In the genomic region with DNA sequence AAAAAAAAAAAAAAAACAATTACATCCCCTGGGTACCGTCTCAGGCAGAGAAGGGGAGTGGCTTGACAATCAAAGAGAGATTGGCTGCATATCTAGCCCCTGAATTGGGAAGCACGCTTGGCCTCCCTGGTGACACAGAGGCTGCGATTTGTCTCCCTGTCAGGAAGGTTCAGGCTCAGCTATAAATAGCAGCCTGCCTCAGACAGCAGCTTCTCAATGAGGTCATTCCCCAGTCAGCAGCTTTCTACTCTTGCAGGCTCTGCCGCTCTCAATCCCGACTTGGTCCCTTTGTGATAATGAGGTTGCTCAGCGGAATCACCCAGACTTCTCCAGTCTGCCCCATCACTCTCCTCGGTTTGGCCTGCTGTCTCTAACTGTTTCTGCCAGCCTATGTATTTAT, we compare ENCODE assay signal across 10 mouse cellular contexts. TPM values are rescaled to one million over a fixed set of nuclear protein-coding genes. Genes with fewer than 3 reads are reported as not detected.
DNase-seq lines count a peak whose midpoint lies in the region; ATAC-seq and TF ChIP-seq lines count a peak whose summit lies in the region.
"Had no signal": no experiment of that assay in that cellular context is flagged by ENCODE, and none has a peak within 500 bp of the region (broad histone marks: within the 10 kb centered on the region; RNA-seq: fewer than 3 reads in every experiment).

No protein-coding gene starts in this region.

- no peaks in the 10 kb centered on the region for H3K27me3 ChIP-seq in kidney, adult 2 months (replicated peaks; ENCODE audit: control insufficient read depth, insufficient read depth, low read length)
- peaks cover 19% of the 10 kb centered on the region for H3K27me3 ChIP-seq in Patski
- no peaks in the 10 kb centered on the region for H3K27me3 ChIP-seq in neural tube, embryonic 11.5 days (ENCODE audit: control insufficient read depth, insufficient read depth, low read length)
- 0 out of 2 replicates have a peak, but pooled peaks cover 2% of the 10 kb centered on the region for H3K27me3 ChIP-seq in liver, postnatal 0 days (ENCODE audit: insufficient read depth, low read length)

- no peak for TF ChIP-seq CTCF in kidney, adult 2 months (conservative IDR thresholded peaks at IDR 0.05; ENCODE audit: insufficient read depth, insufficient read length, low read depth, low read length)
- no peak for TF ChIP-seq CTCF in Patski (IDR thresholded peaks at IDR 0.05)
- TF ChIP-seq CTCF in liver, postnatal 0 days (IDR thresholded peaks at IDR 0.05; ENCODE audit: low read depth): no peak

- no peak for TF ChIP-seq POLR2A in kidney, adult 2 months (IDR thresholded peaks at IDR 0.05; ENCODE audit: low read depth, low read length)

- H3K9ac ChIP-seq in neural tube, embryonic 11.5 days (ENCODE audit: low read length): peak overlapping the region; percentile 43
- H3K9ac ChIP-seq in liver, postnatal 0 days (replicated peaks): no peak overlapping the region
- H3K9ac ChIP-seq: embryonic facial prominence, embryonic 15.5 days had no signal

- H3K36me3 ChIP-seq in kidney, adult 2 months (ENCODE audit: control insufficient read depth, insufficient read depth, low read length): no peaks in the 10 kb centered on the region
- no peaks in the 10 kb centered on the region for H3K36me3 ChIP-seq in neural tube, embryonic 11.5 days (ENCODE audit: control insufficient read depth, insufficient read depth, low read length)
- H3K36me3 ChIP-seq in liver, postnatal 0 days (replicated peaks; ENCODE audit: insufficient read depth, low read length): no peaks in the 10 kb centered on the region
- H3K36me3 ChIP-seq: embryonic facial prominence, embryonic 15.5 days had no signal

- TF ChIP-seq EP300 in liver, postnatal 0 days (IDR thresholded peaks at IDR 0.05; ENCODE audit: low read depth): no peak

- intact Hi-C loops in heart, postnatal 25 days (cut with DNase I): no loop called here

- peak; percentile 83 for ATAC-seq in Patski
- peak; percentile 74 for ATAC-seq in neural tube, embryonic 11.5 days (ENCODE audit: insufficient read depth, low FRiP score, low TSS enrichment)
- no peak for ATAC-seq in liver, postnatal 0 days

- CTCF ChIA-PET in Patski (lab: Charles Lee): interaction anchor here (0.5 to 0.9 kb wide), 2 partner anchors 31 to 606 kb away, joined by 3 read pairs; no protein-coding TSS in a partner anchor

- DNase-seq in kidney, adult 2 months: peak; percentile 7
- no peak for DNase-seq in kidney, adult 8-10 months
- peak; percentile 44 for DNase-seq in Patski (ENCODE audit: low read depth, low spot score)
- peak; percentile 78 for DNase-seq in embryo, embryonic 10.5 days (ENCODE audit: low spot score)
- DNase-seq in heart, postnatal 25 days (ENCODE audit: low spot score): peak; percentile 14
- peak; percentile 76 for DNase-seq in neural tube, embryonic 11.5 days (ENCODE audit: low spot score)
- no peak for DNase-seq in liver, postnatal 0 days
- DNase-seq in spleen, postnatal 10 days (ENCODE audit: low spot score in 2 of 2): no peak

- no peaks in the 10 kb centered on the region for H3K4me1 ChIP-seq in kidney, adult 2 months (ENCODE audit: control insufficient read depth, insufficient read depth, low read length)
- peaks cover 9% of the 10 kb centered on the region; the same call in 1 of the 2 replicates for H3K4me1 ChIP-seq in neural tube, embryonic 11.5 days (ENCODE audit: control insufficient read depth, insufficient read depth, low read length)
- no peaks in the 10 kb centered on the region for H3K4me1 ChIP-seq in liver, postnatal 0 days (ENCODE audit: insufficient read depth)

- no peak overlapping the region for H3K27ac ChIP-seq in kidney, adult 2 months (ENCODE audit: insufficient read depth, low read depth, low read length)
- peak overlapping the region; percentile 72 for H3K27ac ChIP-seq in neural tube, embryonic 11.5 days (ENCODE audit: low read depth, low read length)
- H3K27ac ChIP-seq in liver, postnatal 0 days (ENCODE audit: low read depth): no peak overlapping the region
- H3K27ac ChIP-seq: embryonic facial prominence, embryonic 15.5 days had no signal

- H3K4me3 ChIP-seq in kidney, adult 2 months (ENCODE audit: insufficient read depth, low read depth, low read length): no peak overlapping the region
- no peak overlapping the region for H3K4me3 ChIP-seq in neural tube, embryonic 11.5 days (ENCODE audit: low read depth, low read length)
- no peak overlapping the region for H3K4me3 ChIP-seq in liver, postnatal 0 days (ENCODE audit: low read depth, low read length)
- H3K4me3 ChIP-seq: embryonic facial prominence, embryonic 15.5 days had no signal

- H3K9me3 ChIP-seq in neural tube, embryonic 11.5 days (ENCODE audit: control insufficient read depth, low read length): no peaks in the 10 kb centered on the region
- H3K9me3 ChIP-seq in liver, postnatal 0 days (ENCODE audit: low read length): no peaks in the 10 kb centered on the region
- H3K9me3 ChIP-seq: embryonic facial prominence, embryonic 15.5 days had no signal

- in situ Hi-C loops in Patski (cut with MboI; ENCODE audit: low pct_unique_long_range_greater_than_20kb): no loop called here

- POLR2A ChIA-PET in Patski (lab: Charles Lee): no interaction called here

- WGBS in kidney, adult 2 months: 13% methylated on average over 7 of the region's 7 CpGs
- 12% methylated on average over 7 of the region's 7 CpGs for WGBS in neural tube, embryonic 11.5 days
- WGBS in liver, postnatal 0 days (ENCODE audit: insufficient replicate concordance): 14% methylated on average over 7 of the region's 7 CpGs

- H3K4me2 ChIP-seq in neural tube, embryonic 11.5 days (ENCODE audit: low read depth): no peak overlapping the region
- H3K4me2 ChIP-seq in liver, postnatal 0 days (ENCODE audit: low read depth, low read length): no peak overlapping the region
- H3K4me2 ChIP-seq: embryonic facial prominence, embryonic 15.5 days had no signal

RNA-seq across cellular contexts. Expression of a gene that starts 12.7 kb away (rescaled TPM):
- polyA plus RNA-seq in kidney, adult 2 months (2012; rRNA removed): 0.14 and 0.30 TPM in 2 replicates
- 0.33 TPM for polyA plus RNA-seq in Patski (2021)
- under 1 TPM; 0.53 to 0.73 TPM for total RNA-seq in heart, postnatal 25 days (2021)
- 7.1 and 7.5 TPM in 2 replicates for polyA plus RNA-seq in neural tube, embryonic 11.5 days (2014; fragmentation: Nextera tagmentation; extraction: Ambion mirVana)
- polyA plus RNA-seq in liver, postnatal 0 days (2015; fragmentation: Nextera tagmentation; extraction: Ambion mirVana): 0.05 and 0.06 TPM in 2 replicates
- total RNA-seq: liver, adult 2 months had no signal
- polyA plus RNA-seq: liver, adult 2 months had no signal

RNA-seq across cellular contexts. Expression of a gene that starts 28.6 kb away (rescaled TPM):
- polyA plus RNA-seq in kidney, adult 2 months (2012; rRNA removed): 1.9 TPM in 2 replicates
- polyA plus RNA-seq in Patski (2021): 1.2 TPM
- total RNA-seq in heart, postnatal 25 days (2021): 1 to 10 TPM in 1 of 2 experiments, under 1 TPM in 1; 0.78 to 1.2 TPM
- 4.1 and 5.5 TPM in 2 replicates for polyA plus RNA-seq in neural tube, embryonic 11.5 days (2014; fragmentation: Nextera tagmentation; extraction: Ambion mirVana)
- 3.7 and 5.6 TPM in 2 replicates for polyA plus RNA-seq in liver, postnatal 0 days (2015; fragmentation: Nextera tagmentation; extraction: Ambion mirVana)

RNA-seq across cellular contexts. Expression of a gene that starts 58.3 kb away (rescaled TPM):
- 8.8 and 13.9 TPM in 2 replicates for polyA plus RNA-seq in kidney, adult 2 months (2012; rRNA removed)
- 18.5 TPM for polyA plus RNA-seq in Patski (2021)
- 1 to 10 TPM; 4.4 to 5.0 TPM for total RNA-seq in heart, postnatal 25 days (2021)
- polyA plus RNA-seq in neural tube, embryonic 11.5 days (2014; fragmentation: Nextera tagmentation; extraction: Ambion mirVana): 27.7 and 31.4 TPM in 2 replicates
- polyA plus RNA-seq in liver, postnatal 0 days (2015; fragmentation: Nextera tagmentation; extraction: Ambion mirVana): 4.5 and 5.2 TPM in 2 replicates

RNA-seq across cellular contexts. Expression of a gene that starts 58.5 kb away (rescaled TPM):
- 9.4 and 11.8 TPM in 2 replicates for polyA plus RNA-seq in kidney, adult 2 months (2012; rRNA removed)
- polyA plus RNA-seq in Patski (2021): 77.7 TPM
- 10 to 100 TPM; 14.9 to 17.6 TPM for total RNA-seq in heart, postnatal 25 days (2021)
- 57.7 and 61.2 TPM in 2 replicates for polyA plus RNA-seq in neural tube, embryonic 11.5 days (2014; fragmentation: Nextera tagmentation; extraction: Ambion mirVana)
- 11.5 and 14.0 TPM in 2 replicates for polyA plus RNA-seq in liver, postnatal 0 days (2015; fragmentation: Nextera tagmentation; extraction: Ambion mirVana)

Comparison
In these comparisons a context has a peak if more than half of its experiments do, and no peak if none do; other contexts are left out.
1. DNase-seq: peak in kidney, adult 2 months (single experiment), Patski (single experiment), embryo, embryonic 10.5 days (single experiment), heart, postnatal 25 days (single experiment) and neural tube, embryonic 11.5 days (single experiment); none in kidney, adult 8-10 months (0 of 2), liver, postnatal 0 days (single experiment) and spleen, postnatal 10 days (0 of 2).